Mouse (Mus musculus): ENCODE measurements around the gene Olfr1395. TPM values are rescaled to one million over a fixed set of nuclear protein-coding genes. Genes with fewer than 3 reads are reported as not detected.
"Not testable (repeated sequence)": the region's sequence is repeated elsewhere in the genome, so short reads cannot be mapped to it uniquely, and the experiment has no call there.

The Olfr1395 gene
- polyA plus RNA-seq, 1 experiment from 2014 or later = not detected

GRCm38 (mm10) chr11:49187701-49188100 lies 45.6 kb downstream of the Olfr1395 start:
- Histone ChIP-seq H3K4me2 (replicated peaks; ENCODE audit: low read depth, low read length) (no peak overlapping the region), H3K9me3 (ENCODE audit: control insufficient read depth, low read length) (no peaks in the 10 kb centered on the region), H3K27me3 (ENCODE audit: control insufficient read depth, insufficient read depth, low read length) (no peaks in the 10 kb centered on the region), H3K9ac (ENCODE audit: low read depth, low read length) (no peak overlapping the region), H3K36me3 (ENCODE audit: control insufficient read depth, insufficient read depth, low read length) (no peaks in the 10 kb centered on the region), H3K27ac (ENCODE audit: low read depth, low read length) (no peak overlapping the region), H3K4me3 (ENCODE audit: low read length) (no peak overlapping the region), H3K4me1 (ENCODE audit: control insufficient read depth, insufficient read depth, low read length) (no peaks in the 10 kb centered on the region)
- ATAC-seq (ENCODE audit: low FRiP score, low TSS enrichment) = no peak
- WGBS = 85% methylated on average over 10 of the region's 10 CpGs

- WGBS = 4% methylated on average over 7 of the region's 7 CpGs
- H3K4me1 ChIP-seq (ENCODE audit: control insufficient read depth, insufficient read depth, low read length) = no peaks in the 10 kb centered on the region
- no peak for ATAC-seq (ENCODE audit: low FRiP score, low TSS enrichment)
- H3K4me2 ChIP-seq (replicated peaks; ENCODE audit: low read depth, low read length) = no peak overlapping the region
- no peak overlapping the region for H3K4me3 ChIP-seq (ENCODE audit: low read length)
- H3K36me3 ChIP-seq (ENCODE audit: control insufficient read depth, insufficient read depth, low read length) = no peaks in the 10 kb centered on the region
- H3K27me3 ChIP-seq (ENCODE audit: control insufficient read depth, insufficient read depth, low read length) = no peaks in the 10 kb centered on the region
- H3K9ac ChIP-seq (ENCODE audit: low read depth, low read length) = no peak overlapping the region
- H3K9me3 ChIP-seq (ENCODE audit: control insufficient read depth, low read length) = no peaks in the 10 kb centered on the region
- H3K27ac ChIP-seq (ENCODE audit: low read depth, low read length) = no peak overlapping the region
Observed at GRCm38 (mm10) chr11:49189737-49190136, 47.7 kb downstream of the Olfr1395 start.

- no peak overlapping the region for H3K27ac ChIP-seq (ENCODE audit: low read depth, low read length)
- H3K36me3 ChIP-seq (ENCODE audit: control insufficient read depth, insufficient read depth, low read length) = no peaks in the 10 kb centered on the region
- no peak for ATAC-seq (ENCODE audit: low FRiP score, low TSS enrichment)
- 65% methylated on average over 2 of the region's 2 CpGs for WGBS
- no peaks in the 10 kb centered on the region for H3K27me3 ChIP-seq (ENCODE audit: control insufficient read depth, insufficient read depth, low read length)
- H3K4me2 ChIP-seq (replicated peaks; ENCODE audit: low read depth, low read length) = no peak overlapping the region
- H3K4me3 ChIP-seq (ENCODE audit: low read length) = no peak overlapping the region
- no peak overlapping the region for H3K9ac ChIP-seq (ENCODE audit: low read depth, low read length)
- no peaks in the 10 kb centered on the region for H3K9me3 ChIP-seq (ENCODE audit: control insufficient read depth, low read length)
- no peaks in the 10 kb centered on the region for H3K4me1 ChIP-seq (ENCODE audit: control insufficient read depth, insufficient read depth, low read length)
Observed at GRCm38 (mm10) chr11:49191083-49191482, 49.0 kb downstream of the Olfr1395 start.

GRCm38 (mm10) chr11:49194771-49195170 lies 52.7 kb downstream of the Olfr1395 start:
- not testable (repeated sequence) for H3K4me2 ChIP-seq (replicated peaks; ENCODE audit: low read depth, low read length); H3K4me1 ChIP-seq (ENCODE audit: control insufficient read depth, insufficient read depth, low read length); H3K36me3 ChIP-seq (ENCODE audit: control insufficient read depth, insufficient read depth, low read length); H3K27me3 ChIP-seq (ENCODE audit: control insufficient read depth, insufficient read depth, low read length); ATAC-seq (ENCODE audit: low FRiP score, low TSS enrichment); H3K9me3 ChIP-seq (ENCODE audit: control insufficient read depth, low read length); H3K9ac ChIP-seq (ENCODE audit: low read depth, low read length); H3K4me3 ChIP-seq (ENCODE audit: low read length); H3K27ac ChIP-seq (ENCODE audit: low read depth, low read length)
- WGBS = 96% methylated on average over 9 of the region's 9 CpGs

GRCm38 (mm10) chr11:49195819-49196322 lies 53.8 kb downstream of the Olfr1395 start:
- no peak for ATAC-seq (ENCODE audit: low FRiP score, low TSS enrichment)
- Histone ChIP-seq H3K27me3 (ENCODE audit: control insufficient read depth, insufficient read depth, low read length) (no peaks in the 10 kb centered on the region), H3K4me2 (replicated peaks; ENCODE audit: low read depth, low read length) (no peak overlapping the region), H3K4me3 (ENCODE audit: low read length) (no peak overlapping the region), H3K4me1 (ENCODE audit: control insufficient read depth, insufficient read depth, low read length) (no peaks in the 10 kb centered on the region), H3K36me3 (ENCODE audit: control insufficient read depth, insufficient read depth, low read length) (no peaks in the 10 kb centered on the region), H3K27ac (ENCODE audit: low read depth, low read length) (no peak overlapping the region), H3K9me3 (ENCODE audit: control insufficient read depth, low read length) (no peaks in the 10 kb centered on the region), H3K9ac (ENCODE audit: low read depth, low read length) (no peak overlapping the region)
- 85% methylated on average over 7 of the region's 7 CpGs for WGBS

Other genes starting within 250 kb of the Olfr1395 start
- gene Gm5431, start 240.1 kb upstream of the Olfr1395 start, polyA plus RNA-seq (2014; fragmentation: Nextera tagmentation; extraction: Ambion mirVana) = 0.15 and 0.23 TPM in 2 replicates
- 1.9 and 2.5 TPM in 2 replicates for gene Psme2b, start 196.1 kb upstream of the Olfr1395 start, polyA plus RNA-seq (2014; fragmentation: Nextera tagmentation; extraction: Ambion mirVana)
- gene Olfr56, start 163.4 kb upstream of the Olfr1395 start, polyA plus RNA-seq (2014; fragmentation: Nextera tagmentation; extraction: Ambion mirVana) = not detected in 2 replicates
- gene 9930111J21Rik1, start 162.9 kb upstream of the Olfr1395 start, polyA plus RNA-seq (2014; fragmentation: Nextera tagmentation; extraction: Ambion mirVana) = 0.20 and 0.53 TPM in 2 replicates
- gene Gm12185, start 150.0 kb upstream of the Olfr1395 start, polyA plus RNA-seq (2014; fragmentation: Nextera tagmentation; extraction: Ambion mirVana) = not detected in 2 replicates
- 0.15 TPM in 1 of 2 replicates, not detected in the other for gene Tgtp1, start 148.1 kb upstream of the Olfr1395 start, polyA plus RNA-seq (2014; fragmentation: Nextera tagmentation; extraction: Ambion mirVana)
- gene 9930111J21Rik2, start 91.0 kb upstream of the Olfr1395 start, polyA plus RNA-seq (2014; fragmentation: Nextera tagmentation; extraction: Ambion mirVana) = 0.29 and 0.39 TPM in 2 replicates
- 0.20 TPM in 1 of 2 replicates, not detected in the other for gene Tgtp2, start 78.1 kb upstream of the Olfr1395 start, polyA plus RNA-seq (2014; fragmentation: Nextera tagmentation; extraction: Ambion mirVana)
- gene Ifi47, start 65.7 kb upstream of the Olfr1395 start, polyA plus RNA-seq (2014; fragmentation: Nextera tagmentation; extraction: Ambion mirVana) = 1.7 and 2.0 TPM in 2 replicates
- gene Olfr1396, start 27.4 kb upstream of the Olfr1395 start, polyA plus RNA-seq (2014; fragmentation: Nextera tagmentation; extraction: Ambion mirVana) = not detected in 2 replicates
- not detected in 2 replicates for gene Olfr1394, start 12.1 kb downstream of the Olfr1395 start, polyA plus RNA-seq (2014; fragmentation: Nextera tagmentation; extraction: Ambion mirVana)
- 1.6 and 3.1 TPM in 2 replicates for gene Btnl9, start 44.9 kb downstream of the Olfr1395 start, polyA plus RNA-seq (2014; fragmentation: Nextera tagmentation; extraction: Ambion mirVana)
- 27.6 and 51.1 TPM in 2 replicates for gene Zfp62, start 61.0 kb downstream of the Olfr1395 start, polyA plus RNA-seq (2014; fragmentation: Nextera tagmentation; extraction: Ambion mirVana)
- gene Mgat1, start 101.9 kb downstream of the Olfr1395 start, polyA plus RNA-seq (2014; fragmentation: Nextera tagmentation; extraction: Ambion mirVana) = 43.8 and 55.3 TPM in 2 replicates
- gene Olfr1393, start 136.0 kb downstream of the Olfr1395 start, polyA plus RNA-seq (2014; fragmentation: Nextera tagmentation; extraction: Ambion mirVana) = not detected in 2 replicates
- gene Olfr1392, start 143.0 kb downstream of the Olfr1395 start, polyA plus RNA-seq (2014; fragmentation: Nextera tagmentation; extraction: Ambion mirVana) = not detected in 2 replicates
- not detected in 2 replicates for gene Olfr10, start 162.5 kb downstream of the Olfr1395 start, polyA plus RNA-seq (2014; fragmentation: Nextera tagmentation; extraction: Ambion mirVana)
- not detected in 2 replicates for gene Olfr1391, start 180.5 kb downstream of the Olfr1395 start, polyA plus RNA-seq (2014; fragmentation: Nextera tagmentation; extraction: Ambion mirVana)
- not detected in 2 replicates for gene Olfr1390, start 192.9 kb downstream of the Olfr1395 start, polyA plus RNA-seq (2014; fragmentation: Nextera tagmentation; extraction: Ambion mirVana)

All from kidney, embryonic 14.5 days (tissue).